Mouse (Mus musculus): ENCODE measurements around the gene Vps16. TPM values are rescaled to one million over a fixed set of nuclear protein-coding genes. Genes with fewer than 3 reads are reported as not detected.
A peak's percentile ranks its signal among the peaks of the same experiment; 100 is the strongest.

Gene Vps16
- polyA plus RNA-seq, 1 experiment from 2014 or later: 49.0 TPM

DNA sequence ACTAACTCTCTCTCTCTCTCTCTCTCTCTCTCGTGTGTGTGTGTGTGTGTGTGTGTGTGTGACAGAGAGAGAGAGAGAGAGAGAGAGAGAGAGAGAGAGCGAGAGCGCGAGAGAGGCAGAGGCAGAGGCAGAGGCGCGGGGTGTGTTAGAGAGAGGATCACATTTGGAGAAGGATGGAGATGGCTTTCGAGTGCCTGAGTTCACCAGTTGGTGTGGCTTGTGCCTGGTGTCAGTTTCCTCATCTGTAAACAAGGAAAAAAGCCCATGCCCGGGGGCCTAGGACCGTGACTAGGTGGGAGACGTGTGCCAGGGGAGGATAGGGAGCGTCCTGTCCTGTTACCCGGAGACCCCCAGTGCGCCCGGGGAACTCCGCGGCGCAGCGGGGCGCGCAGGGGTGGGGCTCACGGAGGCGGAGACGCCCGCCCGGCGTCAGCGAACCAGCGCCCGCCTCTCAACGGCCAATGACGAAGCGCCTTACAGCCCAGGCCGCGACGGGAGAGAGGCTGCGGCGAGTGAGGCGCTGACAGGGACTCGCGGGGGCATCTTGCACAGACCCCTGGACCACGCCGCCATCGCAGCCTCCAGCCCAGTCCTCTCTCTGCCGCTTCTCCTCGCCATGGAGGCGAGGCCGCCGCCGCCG, 25.8 kb downstream of the Vps16 start, which contains the start of gene Ptpra:
Gene Ptpra (plus strand): TSS at position 485 of the 640 bp plus-strand sequence.
- ATAC-seq (replicated peaks; ENCODE audit: insufficient number of reproducible peaks, insufficient read depth, low FRiP score, low read depth): peak; percentile 96
- Histone ChIP-seq H3K36me3 (no peaks in the 10 kb centered on the region; the same call in 1 of the 2 replicates), H3K27ac (peak within 1 kb of the TSS; percentile 86), H3K9ac (peak within 1 kb of the TSS; percentile 91), H3K4me1 (replicated peaks) (peaks cover 34% of the 10 kb centered on the region), H3K4me3 (peak within 1 kb of the TSS; percentile 99), H3K27me3 (no peaks in the 10 kb centered on the region), H3K4me2 (peak within 1 kb of the TSS; percentile 94), H3K9me3 (replicated peaks) (no peaks in the 10 kb centered on the region)
- under 1% methylated on average over 50 of the region's 50 CpGs for WGBS

DNA sequence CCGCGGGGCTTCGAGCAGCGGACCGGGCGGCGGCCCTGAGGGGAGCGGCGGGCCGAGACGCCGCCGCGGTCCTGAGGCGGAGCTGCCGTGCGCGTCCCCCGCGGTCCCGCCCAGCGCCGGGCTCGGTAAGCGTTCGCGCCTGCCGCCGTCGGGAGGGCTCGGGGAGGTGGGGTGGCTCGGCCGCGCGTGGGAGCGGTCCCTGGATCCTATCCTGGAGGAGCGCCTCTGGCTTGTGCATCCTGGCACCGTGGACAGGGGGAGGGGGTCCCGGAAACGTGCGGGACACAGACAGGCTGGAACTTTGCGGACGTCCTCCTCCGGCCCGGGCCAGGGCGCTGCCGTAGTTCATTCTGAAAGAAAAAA, 26.3 kb downstream of the Vps16 start:
- Histone ChIP-seq H3K36me3 (no peaks in the 10 kb centered on the region; the same call in 1 of the 2 replicates), H3K27ac (peak overlapping the region; percentile 86), H3K4me3 (peak overlapping the region; percentile 99), H3K4me1 (replicated peaks) (peaks cover 34% of the 10 kb centered on the region), H3K9me3 (replicated peaks) (no peaks in the 10 kb centered on the region), H3K4me2 (peak overlapping the region; percentile 94), H3K27me3 (no peaks in the 10 kb centered on the region), H3K9ac (peak overlapping the region; percentile 91)
- WGBS: 0% methylated on average over 43 of the region's 47 CpGs
- peak; percentile 83 for ATAC-seq (replicated peaks; ENCODE audit: insufficient number of reproducible peaks, insufficient read depth, low FRiP score, low read depth)

DNA sequence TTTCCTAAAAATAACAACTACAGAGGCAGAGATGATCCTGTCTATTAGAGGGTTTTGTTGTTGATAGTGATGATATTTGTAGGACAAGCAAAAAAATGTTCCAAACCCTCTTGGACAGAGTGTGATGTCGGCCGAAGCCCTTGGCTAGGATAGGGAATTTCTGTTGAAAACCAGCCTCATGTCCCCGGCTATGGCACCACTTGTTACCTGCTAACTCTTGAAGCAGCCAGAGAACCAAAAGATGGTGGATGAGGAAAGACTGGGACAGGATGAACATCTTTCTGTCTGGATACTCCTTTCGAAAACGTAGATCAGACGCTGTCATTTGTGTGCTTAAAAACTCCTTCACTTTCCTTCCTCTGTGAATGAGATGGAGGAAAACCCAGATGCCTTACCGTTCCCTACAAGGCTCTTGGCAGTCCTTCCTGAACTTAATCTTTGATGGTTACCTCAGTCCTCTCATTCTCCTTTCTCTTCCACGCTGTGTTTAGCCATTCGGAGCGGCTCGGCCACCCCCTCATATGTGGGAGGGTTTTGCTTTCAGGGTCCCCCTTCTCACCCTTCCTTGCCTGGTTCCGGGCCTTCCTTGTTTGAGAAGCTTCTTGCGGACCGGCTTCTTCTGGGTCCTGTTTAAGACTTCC, 27.1 kb downstream of the Vps16 start:
- Histone ChIP-seq H3K4me2 (peak overlapping the region; percentile 94), H3K4me3 (peak overlapping the region; percentile 99), H3K9me3 (replicated peaks) (no peaks in the 10 kb centered on the region), H3K9ac (peak overlapping the region; percentile 91), H3K4me1 (replicated peaks) (peaks cover 38% of the 10 kb centered on the region), H3K36me3 (no peaks in the 10 kb centered on the region), H3K27me3 (no peaks in the 10 kb centered on the region), H3K27ac (no peak overlapping the region)
- ATAC-seq (replicated peaks; ENCODE audit: insufficient number of reproducible peaks, insufficient read depth, low FRiP score, low read depth): no peak
- 50% methylated on average over 14 of the region's 14 CpGs for WGBS

DNA sequence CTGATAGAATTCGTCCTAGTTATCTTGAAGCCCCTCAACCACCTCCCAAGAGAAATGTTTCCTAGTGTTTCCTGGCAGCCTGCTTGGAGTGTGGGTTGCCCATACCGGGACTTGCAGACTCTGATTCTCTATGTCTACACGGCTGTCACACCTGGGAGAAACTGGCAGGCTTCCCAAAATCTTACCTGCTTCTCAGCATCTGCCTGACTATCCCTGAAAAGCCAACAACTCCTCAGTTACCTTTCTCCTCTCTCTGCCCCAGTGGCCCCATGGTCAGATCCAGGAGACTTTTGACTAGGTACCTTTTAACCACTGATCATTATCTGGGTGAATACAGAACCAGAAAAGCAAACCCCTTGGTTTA, 27.6 kb downstream of the Vps16 start:
- no peaks in the 10 kb centered on the region for H3K27me3 ChIP-seq
- peak overlapping the region; percentile 94 for H3K4me2 ChIP-seq
- no peaks in the 10 kb centered on the region for H3K9me3 ChIP-seq (replicated peaks)
- no peaks in the 10 kb centered on the region for H3K36me3 ChIP-seq
- peak overlapping the region; percentile 91; the same call in 1 of the 2 replicates for H3K9ac ChIP-seq
- whole genome bisulfite sequencing: 59% methylated on average over 3 of the region's 3 CpGs
- peak overlapping the region; percentile 99 for H3K4me3 ChIP-seq
- H3K4me1 ChIP-seq (replicated peaks): peaks cover 38% of the 10 kb centered on the region
- no peak for ATAC-seq (replicated peaks; ENCODE audit: insufficient number of reproducible peaks, insufficient read depth, low FRiP score, low read depth)
- no peak overlapping the region for H3K27ac ChIP-seq

DNA sequence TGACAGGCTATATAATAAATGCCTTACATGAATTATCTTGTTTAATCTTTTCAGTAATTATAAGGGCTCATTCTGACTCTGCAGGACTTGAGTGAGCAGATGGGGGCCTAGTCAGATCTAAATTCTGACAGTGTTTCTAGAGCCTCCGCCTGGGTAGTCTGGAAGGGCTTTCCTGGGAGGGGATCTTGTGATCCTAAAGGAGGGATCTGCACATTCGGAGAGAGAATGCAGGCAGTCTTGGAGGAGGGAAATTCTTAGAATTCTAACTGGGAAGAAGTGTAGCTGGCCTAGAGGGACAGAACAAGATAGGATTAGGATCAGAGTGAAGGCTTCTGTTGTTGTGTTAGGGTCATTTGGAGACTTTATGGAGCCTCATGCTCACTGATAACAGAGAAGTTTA, 28.1 kb downstream of the Vps16 start:
- no peak overlapping the region for H3K9ac ChIP-seq
- ATAC-seq (replicated peaks; ENCODE audit: insufficient number of reproducible peaks, insufficient read depth, low FRiP score, low read depth): no peak
- H3K9me3 ChIP-seq (replicated peaks): no peaks in the 10 kb centered on the region
- peaks cover 41% of the 10 kb centered on the region for H3K4me1 ChIP-seq (replicated peaks)
- H3K4me3 ChIP-seq: no peak overlapping the region
- no peaks in the 10 kb centered on the region for H3K27me3 ChIP-seq
- H3K36me3 ChIP-seq: no peaks in the 10 kb centered on the region
- WGBS: 54% methylated on average over 2 of the region's 2 CpGs
- H3K4me2 ChIP-seq: no peak overlapping the region
- no peak overlapping the region for H3K27ac ChIP-seq

DNA sequence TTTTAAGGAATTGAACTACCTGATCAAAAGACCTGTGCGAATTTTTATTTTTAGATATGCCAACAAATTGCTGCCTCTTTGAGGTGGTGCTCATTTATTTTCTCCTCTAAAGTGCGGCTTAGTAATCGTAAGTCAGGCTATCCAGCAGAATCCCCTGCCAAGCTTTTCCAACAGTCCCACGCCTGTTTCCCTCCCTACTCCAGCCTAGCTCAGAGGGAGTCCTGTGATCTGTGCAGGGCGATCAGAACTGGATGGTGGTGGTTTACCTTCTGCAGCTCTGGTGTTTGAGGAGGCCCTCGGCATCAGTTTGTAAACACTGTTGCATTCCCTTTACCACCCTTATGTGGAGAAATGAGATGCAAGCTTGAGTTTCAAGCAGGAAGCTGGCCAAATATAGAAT, 29.3 kb downstream of the Vps16 start:
- ATAC-seq (replicated peaks; ENCODE audit: insufficient number of reproducible peaks, insufficient read depth, low FRiP score, low read depth): no peak
- Histone ChIP-seq H3K4me3 (no peak overlapping the region), H3K9me3 (replicated peaks) (no peaks in the 10 kb centered on the region), H3K9ac (no peak overlapping the region), H3K4me1 (replicated peaks) (peaks cover 41% of the 10 kb centered on the region), H3K4me2 (no peak overlapping the region), H3K27ac (no peak overlapping the region), H3K27me3 (no peaks in the 10 kb centered on the region), H3K36me3 (no peaks in the 10 kb centered on the region)
- 56% methylated on average over 6 of the region's 6 CpGs for WGBS

DNA sequence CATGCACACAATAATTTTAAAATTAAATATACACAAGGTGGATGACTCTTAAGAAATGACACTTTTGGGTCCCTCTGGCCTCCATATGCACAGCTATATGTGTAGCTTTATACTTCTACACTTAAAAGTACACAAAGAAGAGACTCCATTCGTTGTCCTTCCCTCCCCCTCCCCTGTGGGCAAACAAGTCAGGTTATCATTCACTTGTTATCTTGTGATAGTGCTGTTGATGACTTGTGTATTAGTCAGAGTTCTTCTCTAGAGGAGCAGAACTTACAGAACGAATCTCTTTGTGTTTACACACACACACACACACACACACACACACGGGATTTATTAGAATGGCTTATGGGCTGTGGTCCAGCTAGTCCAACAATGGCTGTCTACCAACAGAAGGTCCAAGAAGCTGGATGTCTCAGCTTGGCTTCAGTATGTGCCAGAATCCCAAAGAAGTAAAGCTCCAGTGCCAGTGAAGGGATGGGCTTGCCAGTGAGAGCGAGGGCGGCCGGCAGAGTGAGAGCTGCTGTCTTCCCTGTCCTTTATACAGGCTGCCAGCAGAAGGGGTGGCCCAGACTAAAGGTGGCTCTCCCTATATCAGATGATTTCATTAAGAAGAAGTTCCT, 30.7 kb downstream of the Vps16 start:
- Histone ChIP-seq H3K4me3 (no peak overlapping the region), H3K4me2 (no peak overlapping the region), H3K27me3 (no peaks in the 10 kb centered on the region), H3K27ac (no peak overlapping the region), H3K9me3 (replicated peaks) (no peaks in the 10 kb centered on the region), H3K9ac (no peak overlapping the region), H3K36me3 (no peaks in the 10 kb centered on the region), H3K4me1 (replicated peaks) (peaks cover 32% of the 10 kb centered on the region)
- 63% methylated on average over 6 of the region's 6 CpGs for WGBS
- no peak for ATAC-seq (replicated peaks; ENCODE audit: insufficient number of reproducible peaks, insufficient read depth, low FRiP score, low read depth)

DNA sequence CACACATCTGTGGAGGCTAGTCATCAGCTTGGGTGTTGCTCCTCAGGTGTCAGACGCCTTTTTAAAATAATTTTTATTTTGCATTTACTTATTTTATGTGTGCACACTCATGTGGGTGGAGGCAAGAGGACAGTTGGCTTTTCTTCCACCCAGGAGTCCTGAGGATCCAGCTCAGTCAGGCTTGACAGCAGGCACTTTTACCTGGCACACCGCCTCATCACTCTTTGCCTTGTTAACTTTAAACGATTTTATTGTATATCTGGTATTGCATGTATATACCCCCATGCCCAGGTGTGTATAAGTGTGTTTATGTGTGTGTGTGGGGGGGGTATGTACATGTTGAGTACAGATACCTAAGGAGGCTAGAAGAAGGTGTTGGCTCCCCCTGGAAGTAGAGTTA, 33.7 kb downstream of the Vps16 start:
- Histone ChIP-seq H3K4me3 (no peak overlapping the region), H3K27me3 (no peaks in the 10 kb centered on the region), H3K9me3 (replicated peaks) (no peaks in the 10 kb centered on the region), H3K9ac (no peak overlapping the region), H3K27ac (no peak overlapping the region), H3K36me3 (no peaks in the 10 kb centered on the region), H3K4me2 (no peak overlapping the region), H3K4me1 (replicated peaks) (peaks cover 17% of the 10 kb centered on the region; the same call in 1 of the 2 replicates)
- 71% methylated on average over 3 of the region's 3 CpGs for WGBS
- no peak for ATAC-seq (replicated peaks; ENCODE audit: insufficient number of reproducible peaks, insufficient read depth, low FRiP score, low read depth)

DNA sequence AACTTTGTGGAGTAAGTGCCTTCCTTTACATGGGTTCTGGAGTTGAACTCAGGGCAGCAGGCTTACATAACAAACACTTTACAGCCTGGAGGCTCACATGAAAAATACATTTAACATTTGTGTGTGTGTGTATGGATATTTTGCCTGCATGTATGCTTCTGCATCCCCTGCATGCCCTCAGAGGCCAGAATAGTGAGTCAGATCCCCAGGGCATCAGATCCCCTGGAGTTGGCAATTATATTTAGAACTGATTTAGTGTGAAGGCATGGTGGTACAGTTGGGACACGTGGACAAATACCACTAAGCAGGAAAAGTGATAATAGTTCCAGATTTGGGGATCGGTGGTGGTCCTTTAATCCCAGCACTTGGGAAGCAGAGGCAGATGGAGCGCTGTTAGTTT, 35.4 kb downstream of the Vps16 start:
- WGBS: 60% methylated on average over 3 of the region's 3 CpGs
- no peaks in the 10 kb centered on the region for H3K9me3 ChIP-seq (replicated peaks)
- no peaks in the 10 kb centered on the region for H3K27me3 ChIP-seq

DNA sequence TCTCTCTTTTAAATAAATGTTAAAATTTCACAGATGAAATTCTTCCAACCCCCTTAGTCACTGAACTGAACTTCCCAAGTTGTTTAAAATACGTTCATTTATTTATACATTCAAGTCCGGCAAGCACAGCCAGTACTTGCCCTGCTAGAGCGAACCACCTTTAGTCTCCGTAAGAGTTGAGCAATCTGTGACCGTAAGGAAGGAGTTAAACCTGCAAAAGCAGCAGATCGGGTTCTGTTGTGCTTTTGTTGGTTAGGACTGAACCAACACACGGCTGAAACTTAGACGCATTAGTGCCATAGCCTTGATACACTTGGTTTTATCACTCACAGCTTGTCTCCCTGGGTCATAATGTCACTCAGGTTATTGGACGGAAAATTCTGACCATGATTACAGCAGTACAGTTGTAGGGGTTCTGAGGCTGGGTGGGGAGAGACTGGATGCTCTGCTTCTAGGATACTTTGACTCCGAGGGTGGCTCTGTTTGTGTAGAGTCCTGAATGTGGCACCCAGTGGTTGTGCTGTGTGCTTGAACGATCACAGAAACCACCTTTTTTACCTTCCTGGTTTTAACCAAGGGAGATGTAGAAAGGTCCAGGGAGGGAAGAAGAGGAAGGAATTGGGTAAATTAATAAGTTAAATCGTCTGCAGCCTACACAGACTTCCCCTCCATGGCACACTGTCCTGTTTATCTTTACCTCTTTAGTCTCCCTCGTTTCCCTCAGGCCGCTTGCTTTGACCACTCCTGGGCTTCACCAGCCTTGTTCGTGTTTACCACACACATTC, 37.3 kb downstream of the Vps16 start:
- 67% methylated on average over 15 of the region's 15 CpGs for WGBS
- Histone ChIP-seq H3K4me3 (no peak overlapping the region), H3K9ac (no peak overlapping the region), H3K27me3 (no peaks in the 10 kb centered on the region), H3K9me3 (replicated peaks) (no peaks in the 10 kb centered on the region), H3K36me3 (no peaks in the 10 kb centered on the region), H3K27ac (no peak overlapping the region), H3K4me1 (replicated peaks) (peaks cover 10% of the 10 kb centered on the region; the same call in 1 of the 2 replicates), H3K4me2 (no peak overlapping the region)
- no peak for ATAC-seq (replicated peaks; ENCODE audit: insufficient number of reproducible peaks, insufficient read depth, low FRiP score, low read depth)

More for the DNA sequence above, 35.4 kb downstream of the Vps16 start:
- H3K36me3 ChIP-seq: no peaks in the 10 kb centered on the region
- H3K4me1 ChIP-seq (replicated peaks): peaks cover 11% of the 10 kb centered on the region; the same call in 1 of the 2 replicates
- ATAC-seq (replicated peaks; ENCODE audit: insufficient number of reproducible peaks, insufficient read depth, low FRiP score, low read depth): no peak
- no peak overlapping the region for H3K4me3 ChIP-seq
- no peak overlapping the region for H3K27ac ChIP-seq
- H3K4me2 ChIP-seq: no peak overlapping the region
- no peak overlapping the region for H3K9ac ChIP-seq

DNA sequence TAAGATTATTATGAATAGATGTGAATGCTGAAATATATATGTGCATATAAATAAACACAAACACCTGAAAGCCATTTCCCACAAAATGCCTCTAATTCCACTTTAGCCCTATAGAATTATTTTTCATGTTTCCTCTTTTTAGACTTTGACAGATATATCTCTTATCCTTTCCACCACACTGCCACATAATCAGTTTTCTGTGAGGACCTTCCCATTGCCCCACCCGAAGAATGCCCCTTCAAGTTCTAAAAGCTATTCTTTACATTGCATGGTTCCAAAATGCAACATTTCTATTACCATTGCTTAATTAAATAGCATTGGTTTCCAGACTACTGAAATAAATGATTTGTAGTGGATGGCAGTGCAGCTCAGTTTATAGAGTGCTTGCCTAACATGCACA, 42.3 kb downstream of the Vps16 start:
- Histone ChIP-seq H3K27ac (no peak overlapping the region), H3K4me3 (no peak overlapping the region), H3K9me3 (replicated peaks) (no peaks in the 10 kb centered on the region), H3K36me3 (no peaks in the 10 kb centered on the region), H3K4me2 (no peak overlapping the region), H3K27me3 (no peaks in the 10 kb centered on the region), H3K4me1 (replicated peaks) (peaks cover 15% of the 10 kb centered on the region), H3K9ac (no peak overlapping the region)
- ATAC-seq (replicated peaks; ENCODE audit: insufficient number of reproducible peaks, insufficient read depth, low FRiP score, low read depth): no peak
- 75% methylated on average over 1 of the region's 1 CpGs for WGBS
